Mouse (Mus musculus) lung, embryonic 15.5 days (tissue): ENCODE results near the gene Fbxo3. TPM values are rescaled to one million over a fixed set of nuclear protein-coding genes. Genes with fewer than 3 reads are reported as not detected.
"Not testable (repeated sequence)": the region's sequence is repeated elsewhere in the genome, so short reads cannot be mapped to it uniquely, and the experiment has no call there.

Source experiments
- ATAC-seq: fragments of 200-750 bp; cut with Nextera tagmentation; 2 replicates; pipeline ENCODE4 v1.8.0; 2017; ENCODE audit warnings: moderate number of reproducible peaks, borderline replicate concordance; ENCODE audit not compliant: low FRiP score, low TSS enrichment; ENCODE audit errors: extremely low read depth
- H3K27ac ChIP-seq: fragments of 300-500 bp; sonication (generic); 2 replicates; pipeline ENCODE4 v1.5.1; 2015; ENCODE audit warnings: moderate library complexity, mild to moderate bottlenecking, inconsistent platforms
- H3K27me3 ChIP-seq: fragments of 300-500 bp; sonication (generic); 2 replicates; pipeline ENCODE4 v1.6.1; 2015; ENCODE audit warnings: inconsistent platforms
- H3K36me3 ChIP-seq: fragments of 300-500 bp; sonication (generic); 2 replicates; pipeline ENCODE4 v1.6.1; 2015; ENCODE audit warnings: inconsistent platforms
- H3K4me1 ChIP-seq: fragments of 300-500 bp; sonication (generic); 2 replicates; pipeline ENCODE4 v1.6.1; 2015; ENCODE audit warnings: inconsistent platforms
- H3K4me2 ChIP-seq: fragments of 300-500 bp; sonication (generic); 2 replicates; pipeline ENCODE4 v1.6.1; 2015; ENCODE audit warnings: inconsistent platforms, mild to moderate bottlenecking, moderate library complexity
- H3K4me3 ChIP-seq: fragments of 300-500 bp; sonication (generic); 2 replicates; pipeline ENCODE4 v1.5.1; 2015; ENCODE audit warnings: mild to moderate bottlenecking, inconsistent platforms
- H3K9ac ChIP-seq: fragments of 300-500 bp; sonication (generic); 2 replicates; pipeline ENCODE4 v1.6.1; 2015; ENCODE audit warnings: inconsistent platforms
- H3K9me3 ChIP-seq: fragments of 300-500 bp; sonication (generic); 2 replicates; pipeline ENCODE4 v1.6.1; 2016; ENCODE audit warnings: inconsistent platforms
- WGBS: fragments of 180-500 bp; shearing (Covaris S2); methylation state at CpG from one replicate; pipeline ENCODE4 v1.1.7; 2015; 5-methylcytosine and 5-hydroxymethylcytosine counted together
- polyA plus RNA-seq: library from polyadenylated mRNA; unstranded; fragments of >200 nt; fragmentation: Nextera tagmentation; extraction: Ambion mirVana; gene quantifications from 2 replicates; pipeline ENCODE4 v1.2.1, GENCODE M21; 2015

The Fbxo3 gene
- polyA plus RNA-seq, 1 experiment from 2014 or later = 62.4 TPM

DNA sequence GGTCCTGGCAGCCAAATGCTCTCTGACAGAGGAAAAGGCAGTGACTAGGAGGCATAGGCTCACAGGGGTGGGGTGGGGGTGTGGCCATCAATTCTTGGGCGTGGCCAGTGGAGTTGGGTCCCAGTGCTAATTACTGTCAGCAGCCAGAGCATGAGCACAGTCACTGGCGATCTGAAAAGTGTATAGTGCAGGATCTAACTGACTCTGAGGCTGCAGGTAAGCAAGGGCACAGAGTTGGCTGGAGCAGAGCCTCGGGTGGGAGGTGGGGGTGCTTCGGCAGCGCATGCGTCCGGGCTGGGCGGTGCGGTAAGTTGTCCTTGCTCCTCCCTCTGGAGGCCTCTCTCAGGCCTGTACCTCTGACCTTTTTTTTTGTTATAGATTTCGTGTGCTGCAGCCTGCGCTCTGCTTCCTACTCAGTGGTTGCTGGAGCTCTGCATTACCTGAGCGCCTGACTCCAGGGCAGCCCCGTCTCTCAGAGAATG, 42.2 kb downstream of the Fbxo3 start, which contains the start of gene Cd59b:
TSS of gene Cd59b (plus strand) at position 146 of the 482 bp plus-strand sequence.
- WGBS = 4% methylated on average over 13 of the region's 13 CpGs
- Histone ChIP-seq H3K4me3 (peak within 1 kb of the TSS; percentile 48), H3K9me3 (no peaks in the 10 kb centered on the region; the same call in 1 of the 2 replicates), H3K27me3 (no peaks in the 10 kb centered on the region), H3K27ac (no peak within 1 kb of the TSS), H3K4me1 (peaks cover 3% of the 10 kb centered on the region; the same call in 1 of the 2 replicates), H3K4me2 (peak within 1 kb of the TSS; percentile 60), H3K36me3 (no peaks in the 10 kb centered on the region), H3K9ac (peak within 1 kb of the TSS; percentile 31)
- ATAC-seq = peak; percentile 93

DNA sequence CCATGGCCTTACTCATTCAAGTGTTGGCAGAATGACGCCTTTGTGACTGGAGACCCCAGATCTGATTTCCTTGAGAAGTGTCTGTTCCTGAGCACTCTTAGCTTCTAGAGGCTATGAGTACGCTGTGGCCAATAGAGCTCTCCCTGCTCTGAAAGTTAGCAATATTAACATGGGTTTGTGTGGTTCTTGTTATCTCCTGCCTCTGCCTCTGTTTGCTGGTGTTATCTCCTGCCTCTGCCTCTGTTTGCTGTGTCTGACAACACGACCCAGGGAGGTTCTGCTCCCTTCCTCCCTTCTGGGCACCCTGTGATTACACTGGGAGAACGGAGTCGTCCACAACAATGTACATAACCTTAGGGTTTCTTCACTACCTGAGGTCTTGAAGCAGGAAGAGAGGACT, 50.8 kb downstream of the Fbxo3 start:
- not testable (repeated sequence) for H3K4me2 ChIP-seq, H3K36me3 ChIP-seq, ATAC-seq, H3K4me3 ChIP-seq, H3K9me3 ChIP-seq, H3K9ac ChIP-seq, H3K4me1 ChIP-seq, H3K27me3 ChIP-seq, H3K27ac ChIP-seq
- WGBS = 51% methylated on average over 5 of the region's 5 CpGs

DNA sequence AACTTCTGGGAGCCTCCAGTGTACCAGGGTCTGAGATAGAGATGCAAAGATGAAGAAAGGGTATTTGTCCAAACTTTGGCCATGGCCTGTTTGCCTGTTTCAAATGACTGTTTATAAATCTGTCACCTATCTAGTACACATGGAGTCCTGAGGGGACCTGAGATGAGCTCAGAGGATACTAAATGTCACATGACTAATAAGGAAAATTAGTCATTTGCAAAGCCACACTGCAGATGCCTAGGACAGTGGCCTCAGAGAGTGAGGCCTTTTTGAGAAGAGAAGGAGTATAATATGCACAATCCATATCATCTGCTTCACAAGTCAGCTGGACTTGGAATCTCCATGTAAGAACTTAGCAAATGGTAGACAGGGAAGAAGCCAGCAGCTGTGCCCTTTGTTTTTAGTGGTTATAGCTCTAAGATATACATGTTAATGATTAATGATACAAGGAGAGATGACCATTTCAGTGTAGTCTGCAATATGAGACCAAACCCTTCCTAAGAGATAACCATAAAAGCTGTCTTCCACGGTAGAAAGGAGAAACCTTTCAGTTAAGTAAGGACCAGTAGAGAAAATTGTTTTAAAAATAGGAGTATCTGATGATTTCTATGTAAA, 54.0 kb downstream of the Fbxo3 start:
- H3K27ac ChIP-seq, H3K9me3 ChIP-seq, H3K4me3 ChIP-seq, H3K27me3 ChIP-seq, H3K4me2 ChIP-seq, H3K36me3 ChIP-seq, H3K9ac ChIP-seq, ATAC-seq, H3K4me1 ChIP-seq: not testable (repeated sequence)
- no CpG with 5 or more reads among the region's 1 CpGs for WGBS

DNA sequence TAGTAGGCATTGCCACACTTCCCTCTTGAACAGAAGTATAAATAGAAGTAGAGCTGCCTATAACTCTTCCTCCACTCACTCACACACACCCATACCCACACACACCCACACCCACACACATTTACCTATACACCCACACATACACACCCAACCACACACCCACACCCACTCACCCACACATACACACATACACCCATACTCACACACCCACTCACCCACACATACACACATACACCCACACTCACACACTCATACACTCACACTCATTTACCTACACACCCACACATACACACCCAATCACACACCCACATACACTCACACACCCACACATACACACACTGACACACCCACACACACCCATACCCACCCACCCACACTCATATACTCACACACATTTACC, 55.0 kb downstream of the Fbxo3 start:
- H3K4me3 ChIP-seq = no peak overlapping the region

DNA sequence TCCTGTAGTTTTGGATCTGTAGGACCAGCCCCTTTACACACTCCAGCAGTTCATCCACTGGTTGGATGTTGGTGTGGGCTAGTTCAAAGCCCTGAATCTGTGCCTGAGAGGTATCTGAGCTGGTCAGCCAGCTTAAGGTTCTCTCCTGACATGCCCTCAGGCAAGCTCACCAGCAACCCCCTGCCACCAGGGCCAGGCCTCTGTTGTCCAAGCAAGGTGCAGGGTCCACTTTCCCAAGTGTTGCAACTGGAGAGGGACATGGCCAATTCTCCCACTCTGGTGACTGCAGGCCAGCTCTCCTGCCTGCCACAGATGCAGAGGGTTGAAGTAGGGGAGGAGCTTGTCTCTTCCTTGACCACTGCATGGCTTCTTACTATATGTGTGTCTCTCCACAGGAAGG, 56.5 kb downstream of the Fbxo3 start:
- H3K9me3 ChIP-seq, H3K36me3 ChIP-seq, H3K4me3 ChIP-seq, ATAC-seq, H3K4me1 ChIP-seq, H3K4me2 ChIP-seq, H3K27me3 ChIP-seq, H3K27ac ChIP-seq, H3K9ac ChIP-seq: not testable (repeated sequence)

More for the DNA sequence above, 55.0 kb downstream of the Fbxo3 start:
- Histone ChIP-seq H3K27ac (no peak overlapping the region), H3K4me2 (no peak overlapping the region), H3K4me1 (no peaks in the 10 kb centered on the region), H3K36me3 (no peaks in the 10 kb centered on the region), H3K9me3 (no peaks in the 10 kb centered on the region), H3K27me3 (no peaks in the 10 kb centered on the region), H3K9ac (no peak overlapping the region)
- no peak for ATAC-seq

DNA sequence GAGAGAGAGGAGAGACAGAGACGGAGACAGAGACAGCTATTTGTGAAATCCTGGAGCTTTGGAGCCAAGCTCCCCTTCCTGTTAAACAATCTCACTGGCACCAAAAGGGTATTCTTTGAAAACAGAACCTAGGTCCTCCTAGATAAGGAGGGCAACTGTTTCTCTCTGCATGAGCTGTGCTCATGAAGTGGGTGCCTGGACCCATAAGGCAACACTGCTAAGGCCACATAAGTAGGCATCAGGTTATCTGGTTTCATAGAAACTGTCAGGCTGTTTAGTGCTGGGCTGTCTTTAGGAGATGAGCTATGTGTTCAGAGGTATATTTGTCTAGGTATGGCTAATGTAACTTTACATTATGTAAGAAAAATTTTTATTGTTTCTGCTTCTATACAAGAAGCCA, 60.0 kb downstream of the Fbxo3 start:
- H3K9ac ChIP-seq, H3K9me3 ChIP-seq, H3K4me1 ChIP-seq, H3K36me3 ChIP-seq, H3K4me2 ChIP-seq, H3K27me3 ChIP-seq, H3K27ac ChIP-seq, H3K4me3 ChIP-seq, ATAC-seq: not testable (repeated sequence)
- WGBS = 80% methylated on average over 1 of the region's 1 CpGs

DNA sequence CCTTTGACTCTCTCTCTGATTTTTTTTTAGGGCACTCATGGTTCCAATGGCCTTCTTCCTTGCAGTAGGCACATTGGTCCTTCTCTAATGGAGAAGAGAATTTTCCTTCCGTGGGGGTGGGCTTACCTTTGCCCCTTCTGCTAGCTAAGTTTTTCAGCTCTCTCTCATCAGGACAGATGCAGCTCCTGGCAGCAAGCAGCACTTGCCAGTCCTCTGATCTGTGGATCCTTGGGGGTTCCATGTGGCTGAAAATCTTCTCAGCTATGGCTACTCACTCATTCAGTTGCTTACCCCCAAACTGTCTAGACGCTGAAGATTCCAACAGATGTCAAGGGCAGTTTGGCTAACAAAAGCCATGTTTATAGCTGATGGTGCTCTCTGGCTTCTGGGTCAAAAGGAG, 65.8 kb downstream of the Fbxo3 start:
- Histone ChIP-seq H3K9me3 (no peaks in the 10 kb centered on the region), H3K27ac (no peak overlapping the region), H3K4me1 (peaks cover 5% of the 10 kb centered on the region; the same call in 1 of the 2 replicates), H3K36me3 (no peaks in the 10 kb centered on the region), H3K4me3 (no peak overlapping the region), H3K27me3 (no peaks in the 10 kb centered on the region), H3K9ac (no peak overlapping the region), H3K4me2 (no peak overlapping the region)
- ATAC-seq = no peak
- WGBS = 79% methylated on average over 2 of the region's 2 CpGs

DNA sequence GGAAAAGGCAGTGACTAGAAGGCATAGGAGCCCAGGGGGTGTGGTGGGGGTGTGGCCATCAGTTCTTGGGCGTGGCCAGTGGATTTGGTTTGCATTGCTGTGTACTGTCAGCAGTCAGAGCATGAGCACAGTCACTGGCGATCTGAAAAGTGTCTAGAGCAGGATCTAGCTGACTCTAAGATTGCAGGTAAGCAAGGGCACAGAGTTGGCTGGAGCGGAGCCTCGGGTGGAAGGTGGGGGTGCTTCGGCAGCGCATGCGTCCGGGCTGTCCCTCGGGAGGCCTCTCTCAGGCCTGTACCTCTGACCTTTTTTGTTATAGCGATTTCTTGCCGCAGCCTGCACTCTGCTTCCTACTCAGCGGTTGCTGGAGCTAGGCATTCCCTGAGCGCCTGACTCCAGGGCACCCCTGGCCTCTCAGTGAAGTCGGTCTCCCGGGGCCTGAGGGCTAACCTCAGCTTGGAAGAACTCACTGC, 68.3 kb downstream of the Fbxo3 start, which contains the start of gene Cd59a:
TSS of gene Cd59a (plus strand) at position 61 of the 473 bp plus-strand sequence.
- WGBS = 9% methylated on average over 15 of the region's 15 CpGs
- Histone ChIP-seq H3K36me3 (no peaks in the 10 kb centered on the region), H3K4me2 (peak within 1 kb of the TSS; percentile 58), H3K27me3 (no peaks in the 10 kb centered on the region), H3K9me3 (no peaks in the 10 kb centered on the region), H3K4me3 (peak within 1 kb of the TSS; percentile 50), H3K4me1 (peaks cover 13% of the 10 kb centered on the region), H3K27ac (peak within 1 kb of the TSS; percentile 51), H3K9ac (peak within 1 kb of the TSS; percentile 39)
- ATAC-seq = peak; percentile 93

DNA sequence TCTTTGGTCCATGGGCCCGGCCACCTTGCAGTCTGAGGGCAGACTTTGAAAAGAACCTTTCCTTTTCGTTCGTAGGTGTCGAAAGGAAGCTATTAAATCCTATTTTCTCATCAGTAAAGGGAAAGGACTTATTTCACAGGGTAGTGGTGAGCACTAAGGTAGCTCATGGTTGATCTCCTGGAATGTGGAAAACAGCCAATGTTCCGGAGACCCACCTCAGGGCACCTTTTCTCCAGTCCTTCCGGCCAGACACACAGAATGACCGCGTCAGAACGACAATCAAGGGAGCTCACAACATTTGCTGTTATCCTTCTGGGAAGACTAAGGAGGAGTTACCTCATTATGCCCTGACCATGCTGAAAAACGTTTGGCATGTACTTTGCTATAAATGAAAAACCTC, 68.7 kb downstream of the Fbxo3 start:
- no peaks in the 10 kb centered on the region for H3K9me3 ChIP-seq
- no peaks in the 10 kb centered on the region for H3K36me3 ChIP-seq
- peak overlapping the region; percentile 58 for H3K4me2 ChIP-seq
- 40% methylated on average over 10 of the region's 10 CpGs for WGBS
- H3K4me1 ChIP-seq = peaks cover 13% of the 10 kb centered on the region
- peak overlapping the region; percentile 51 for H3K27ac ChIP-seq
- ATAC-seq = no peak
- H3K27me3 ChIP-seq = no peaks in the 10 kb centered on the region
- peak overlapping the region; percentile 39 for H3K9ac ChIP-seq
- peak overlapping the region; percentile 50 for H3K4me3 ChIP-seq

DNA sequence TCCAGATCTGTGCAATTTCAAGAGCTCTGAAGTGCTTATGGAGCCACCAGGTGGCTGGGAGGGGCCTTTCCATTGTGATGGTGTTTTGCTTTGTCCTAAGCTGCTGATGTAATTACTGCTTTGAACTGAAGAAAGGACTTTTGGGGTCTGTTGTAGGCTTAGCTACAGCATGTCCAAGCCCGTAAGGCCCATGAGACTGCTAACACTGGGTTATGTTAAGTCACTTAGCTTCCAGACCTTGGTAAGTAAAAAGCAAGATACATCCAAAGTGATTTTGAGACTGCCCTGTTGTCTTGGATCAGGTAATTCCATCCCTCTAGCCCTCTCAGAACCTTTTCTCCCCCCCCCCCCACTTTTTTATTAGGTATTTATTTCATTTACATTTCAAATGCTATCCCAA, 69.3 kb downstream of the Fbxo3 start:
- not testable (repeated sequence) for H3K9ac ChIP-seq, H3K4me3 ChIP-seq, H3K36me3 ChIP-seq, H3K9me3 ChIP-seq, ATAC-seq, H3K27ac ChIP-seq, H3K4me2 ChIP-seq, H3K27me3 ChIP-seq
- peaks cover 13% of the 10 kb centered on the region for H3K4me1 ChIP-seq
- 79% methylated on average over 1 of the region's 1 CpGs for WGBS

DNA sequence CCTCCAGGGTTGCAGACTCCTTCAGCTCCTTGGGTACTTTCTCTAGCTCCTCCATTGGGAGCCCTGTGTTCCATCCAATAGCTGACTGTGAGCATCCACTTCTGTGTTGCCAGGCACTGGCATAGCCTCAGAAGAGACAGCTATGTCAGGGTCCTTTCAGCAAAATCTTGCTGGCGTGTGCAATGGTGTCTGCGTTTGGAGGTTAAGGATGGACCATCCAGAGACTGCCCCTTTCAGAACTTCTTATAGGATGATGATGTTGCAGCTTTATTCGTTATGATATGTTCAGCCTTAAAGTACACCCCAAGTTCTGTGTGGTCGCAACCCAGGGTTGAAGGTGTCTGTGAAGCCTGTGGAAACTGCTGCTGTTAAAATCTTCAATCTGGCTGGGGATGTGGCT, 69.9 kb downstream of the Fbxo3 start:
- peaks cover 13% of the 10 kb centered on the region for H3K4me1 ChIP-seq
- H3K4me2 ChIP-seq, H3K27ac ChIP-seq, H3K9ac ChIP-seq, H3K4me3 ChIP-seq, H3K9me3 ChIP-seq, ATAC-seq, H3K27me3 ChIP-seq, H3K36me3 ChIP-seq: not testable (repeated sequence)
- 96% methylated on average over 4 of the region's 4 CpGs for WGBS

DNA sequence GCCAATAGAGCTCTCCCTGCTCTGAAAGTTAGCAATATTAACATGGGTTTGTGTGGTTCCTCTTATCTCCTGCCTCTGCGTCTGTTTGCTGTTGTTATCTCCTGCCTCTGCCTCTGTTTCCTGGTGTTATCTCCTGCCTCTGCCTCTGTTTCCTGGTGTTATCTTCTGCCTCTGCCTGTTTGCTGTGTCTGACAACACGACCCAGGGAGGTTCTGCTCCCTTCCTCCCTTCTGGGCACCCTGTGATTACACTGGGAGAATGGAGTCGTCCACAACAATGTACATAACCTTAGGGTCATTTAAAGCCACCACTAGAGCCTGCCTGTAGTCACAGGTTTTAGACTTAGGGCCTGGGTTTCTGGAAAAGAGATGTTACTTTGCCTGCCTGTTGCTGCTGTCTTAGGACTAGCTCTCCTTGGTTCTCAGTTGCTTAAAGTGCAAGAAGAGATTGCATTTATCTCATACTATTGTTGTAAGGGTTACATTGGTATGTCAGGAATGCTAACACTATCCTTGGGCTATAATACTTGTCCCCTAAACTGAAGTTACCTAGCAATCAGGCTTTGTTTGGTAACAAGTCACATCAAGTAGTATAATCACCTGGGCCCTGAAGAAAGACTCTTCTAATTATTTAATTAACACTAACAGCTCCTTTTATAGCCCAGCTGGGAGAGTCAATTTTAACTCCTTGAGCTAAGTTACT, 71.2 kb downstream of the Fbxo3 start:
- 15% methylated on average over 3 of the region's 3 CpGs for WGBS
- Histone ChIP-seq H3K4me1 (peaks cover 13% of the 10 kb centered on the region), H3K9ac (no peak overlapping the region), H3K4me2 (no peak overlapping the region), H3K9me3 (no peaks in the 10 kb centered on the region), H3K27me3 (no peaks in the 10 kb centered on the region), H3K27ac (no peak overlapping the region), H3K4me3 (no peak overlapping the region), H3K36me3 (no peaks in the 10 kb centered on the region)
- no peak for ATAC-seq
